Mouse (Mus musculus) T-helper 17 cell (primary cell): ENCODE results near the gene Il10rb.
"Not testable (repeated sequence)": the region's sequence is repeated elsewhere in the genome, so short reads cannot be mapped to it uniquely, and the experiment has no call there.

Source experiments
- in situ Hi-C, 2 experiments: fragments of 300-600 bp; cut with MboI, MseI; formaldehyde crosslinking; loops; 1 replicate in 1 of 2; 2 replicates in 1 of 2; pipeline ENCODE4 v1.15.1; 2025; ENCODE audit warnings: high pct_unique_total_duplicates in 2 of 2

Gene Il10rb

GRCm38 (mm10) chr16:91415391-91416189 is 9.6 kb downstream of the Il10rb start:
- in situ Hi-C loops = no loop called here

- in situ Hi-C loops = no loop called here
Measured at GRCm38 (mm10) chr16:91416357-91416756, 10.4 kb downstream of the Il10rb start.

GRCm38 (mm10) chr16:91416938-91417337 is 11.0 kb downstream of the Il10rb start:
- in situ Hi-C loops = no loop called here

GRCm38 (mm10) chr16:91418531-91418930 is 12.6 kb downstream of the Il10rb start:
- in situ Hi-C loops = no loop called here

- in situ Hi-C loops = no loop called here
Measured at GRCm38 (mm10) chr16:91425816-91426215, 19.9 kb downstream of the Il10rb start.

- in situ Hi-C loops = no loop called here
Measured at GRCm38 (mm10) chr16:91426586-91426985, 20.6 kb downstream of the Il10rb start.

- in situ Hi-C loops = no loop called here
Measured at GRCm38 (mm10) chr16:91427461-91427860, 21.5 kb downstream of the Il10rb start.

- in situ Hi-C loops = no loop called here
Measured at GRCm38 (mm10) chr16:91428259-91428865, 22.4 kb downstream of the Il10rb start.

- in situ Hi-C loops = no loop called here
Measured at GRCm38 (mm10) chr16:91432720-91433328, 26.9 kb downstream of the Il10rb start.

GRCm38 (mm10) chr16:91433329-91433933 is 27.5 kb downstream of the Il10rb start:
- in situ Hi-C loops = no loop called here

- in situ Hi-C loops = no loop called here
Measured at GRCm38 (mm10) chr16:91434119-91434518, 28.2 kb downstream of the Il10rb start.

- in situ Hi-C loops = no loop called here
Measured at GRCm38 (mm10) chr16:91438081-91438480, 32.1 kb downstream of the Il10rb start.

GRCm38 (mm10) chr16:91438599-91438998 is 32.6 kb downstream of the Il10rb start:
- in situ Hi-C loops = not testable (repeated sequence)

- in situ Hi-C loops = loop anchor here in 1 of 2 experiments (5.0 kb wide), 1 partner anchor 79 kb away; no protein-coding TSS in a partner anchor
Measured at GRCm38 (mm10) chr16:91441366-91441765, 35.4 kb downstream of the Il10rb start.

- in situ Hi-C loops = loop anchor here in 1 of 2 experiments (5.0 kb wide), 1 partner anchor 80 kb away; no protein-coding TSS in a partner anchor
Measured at GRCm38 (mm10) chr16:91441811-91442240, 35.9 kb downstream of the Il10rb start.

GRCm38 (mm10) chr16:91442446-91442845 is 36.5 kb downstream of the Il10rb start:
- in situ Hi-C loops = loop anchor here in 1 of 2 experiments (5.0 kb wide), 1 partner anchor 80 kb away; no protein-coding TSS in a partner anchor

GRCm38 (mm10) chr16:91443211-91443611 is 37.2 kb downstream of the Il10rb start:
- in situ Hi-C loops = loop anchor here in 1 of 2 experiments (5.0 kb wide), 1 partner anchor 81 kb away; no protein-coding TSS in a partner anchor

GRCm38 (mm10) chr16:91444847-91445246 is 38.9 kb downstream of the Il10rb start:
- in situ Hi-C loops = loop anchor here (5.0 kb wide), 3 partner anchors 33 to 83 kb away; no protein-coding TSS in a partner anchor

GRCm38 (mm10) chr16:91445566-91445965 is 39.6 kb downstream of the Il10rb start:
- in situ Hi-C loops = loop anchor here (5.0 kb wide), 2 partner anchors 33 to 37 kb away; no protein-coding TSS in a partner anchor

- in situ Hi-C loops = loop anchor here (5.0 kb wide), 2 partner anchors 35 kb away; no protein-coding TSS in a partner anchor
Measured at GRCm38 (mm10) chr16:91446778-91447511, 41.0 kb downstream of the Il10rb start.

GRCm38 (mm10) chr16:91447512-91447900 is 41.5 kb downstream of the Il10rb start:
- in situ Hi-C loops = loop anchor here (5.0 kb wide), 2 partner anchors 35 kb away; no protein-coding TSS in a partner anchor
